Mouse (Mus musculus) lung, embryonic 15.5 days (tissue): ENCODE data around the gene Pepd. TPM values are rescaled to one million over a fixed set of nuclear protein-coding genes. Genes with fewer than 3 reads are reported as not detected.

Experiments
- ATAC-seq: fragments of 200-750 bp; cut with Nextera tagmentation; 2 replicates; pipeline ENCODE4 v1.8.0; 2017; ENCODE audit warnings: moderate number of reproducible peaks, borderline replicate concordance; ENCODE audit not compliant: low FRiP score, low TSS enrichment; ENCODE audit errors: extremely low read depth
- H3K27ac ChIP-seq: fragments of 300-500 bp; sonication (generic); 2 replicates; pipeline ENCODE4 v1.5.1; 2015; ENCODE audit warnings: moderate library complexity, mild to moderate bottlenecking, inconsistent platforms
- H3K27me3 ChIP-seq: fragments of 300-500 bp; sonication (generic); 2 replicates; pipeline ENCODE4 v1.6.1; 2015; ENCODE audit warnings: inconsistent platforms
- H3K36me3 ChIP-seq: fragments of 300-500 bp; sonication (generic); 2 replicates; pipeline ENCODE4 v1.6.1; 2015; ENCODE audit warnings: inconsistent platforms
- H3K4me1 ChIP-seq: fragments of 300-500 bp; sonication (generic); 2 replicates; pipeline ENCODE4 v1.6.1; 2015; ENCODE audit warnings: inconsistent platforms
- H3K4me2 ChIP-seq: fragments of 300-500 bp; sonication (generic); 2 replicates; pipeline ENCODE4 v1.6.1; 2015; ENCODE audit warnings: inconsistent platforms, mild to moderate bottlenecking, moderate library complexity
- H3K4me3 ChIP-seq: fragments of 300-500 bp; sonication (generic); 2 replicates; pipeline ENCODE4 v1.5.1; 2015; ENCODE audit warnings: mild to moderate bottlenecking, inconsistent platforms
- H3K9ac ChIP-seq: fragments of 300-500 bp; sonication (generic); 2 replicates; pipeline ENCODE4 v1.6.1; 2015; ENCODE audit warnings: inconsistent platforms
- H3K9me3 ChIP-seq: fragments of 300-500 bp; sonication (generic); 2 replicates; pipeline ENCODE4 v1.6.1; 2016; ENCODE audit warnings: inconsistent platforms
- WGBS: fragments of 180-500 bp; shearing (Covaris S2); methylation state at CpG from one replicate; pipeline ENCODE4 v1.1.7; 2015; 5-methylcytosine and 5-hydroxymethylcytosine counted together
- microRNA-seq: library from miRNA; unstranded; fragments of <30 nt; microRNA quantifications from one replicate; pipeline ENCODE4, GENCODE M21; 2016
- polyA plus RNA-seq: library from polyadenylated mRNA; unstranded; fragments of >200 nt; fragmentation: Nextera tagmentation; extraction: Ambion mirVana; gene quantifications from 2 replicates; pipeline ENCODE4 v1.2.1, GENCODE M21; 2015

Gene Pepd
- polyA plus RNA-seq, 1 experiment from 2014 or later = 67.5 TPM

DNA sequence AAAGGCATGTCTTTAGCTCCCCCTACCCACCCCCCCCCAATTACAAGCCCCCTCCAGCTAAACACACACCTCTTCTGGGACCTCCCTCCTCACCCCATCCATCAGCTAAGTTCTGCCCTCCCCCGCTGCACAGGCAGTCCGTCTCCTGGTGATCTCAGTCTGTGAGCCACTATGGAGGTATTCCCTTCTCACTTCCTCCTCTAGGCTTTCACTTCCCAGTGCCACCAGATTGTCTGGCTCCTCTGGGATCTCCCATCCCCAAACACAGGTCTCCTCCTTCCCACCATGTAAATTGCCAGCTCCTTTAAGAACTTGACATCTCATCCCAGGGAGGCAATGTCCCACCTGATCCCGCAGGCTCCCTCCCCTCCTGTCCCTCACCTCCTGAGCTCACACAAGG, 153.8 kb downstream of the Pepd start:
- H3K9ac ChIP-seq = no peak overlapping the region
- H3K36me3 ChIP-seq = no peaks in the 10 kb centered on the region
- H3K27me3 ChIP-seq = no peaks in the 10 kb centered on the region
- H3K4me1 ChIP-seq = no peaks in the 10 kb centered on the region; the same call in 1 of the 2 replicates
- no peaks in the 10 kb centered on the region for H3K9me3 ChIP-seq
- no peak overlapping the region for H3K4me2 ChIP-seq
- WGBS = 56% methylated on average over 3 of the region's 3 CpGs
- H3K27ac ChIP-seq = no peak overlapping the region
- H3K4me3 ChIP-seq = no peak overlapping the region
- ATAC-seq = no peak

DNA sequence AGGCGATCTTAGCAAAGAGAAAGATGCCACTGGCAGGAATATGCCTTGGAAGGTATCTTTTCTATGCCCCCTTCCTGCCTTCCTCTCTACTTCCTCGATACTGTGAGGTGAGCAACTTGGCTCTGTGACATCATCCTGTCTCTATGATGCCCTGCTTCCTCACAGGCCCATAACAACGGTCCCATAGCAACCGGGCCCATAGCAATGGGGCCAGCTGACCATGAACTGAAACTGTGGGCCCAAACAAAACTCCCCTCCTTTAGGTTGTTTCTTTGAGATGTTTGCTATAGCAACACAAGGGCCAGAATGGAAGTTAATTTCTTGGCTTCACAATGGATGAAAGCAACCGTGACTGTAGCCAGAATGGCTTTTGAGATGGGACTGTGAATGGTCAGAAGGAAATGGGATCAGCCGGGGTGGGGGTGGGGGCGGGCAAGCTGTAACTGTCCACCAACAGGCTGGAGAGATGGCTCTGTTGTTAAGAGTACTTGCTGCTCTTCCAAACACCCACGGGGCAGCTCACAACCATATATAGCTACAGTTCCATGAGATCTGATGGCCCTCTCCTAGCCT, 154.5 kb downstream of the Pepd start:
- ATAC-seq = no peak
- Histone ChIP-seq H3K9ac (no peak overlapping the region), H3K4me2 (no peak overlapping the region), H3K4me3 (no peak overlapping the region), H3K27ac (no peak overlapping the region), H3K27me3 (no peaks in the 10 kb centered on the region), H3K4me1 (no peaks in the 10 kb centered on the region; the same call in 1 of the 2 replicates), H3K36me3 (no peaks in the 10 kb centered on the region), H3K9me3 (no peaks in the 10 kb centered on the region)
- WGBS = 81% methylated on average over 8 of the region's 8 CpGs

DNA sequence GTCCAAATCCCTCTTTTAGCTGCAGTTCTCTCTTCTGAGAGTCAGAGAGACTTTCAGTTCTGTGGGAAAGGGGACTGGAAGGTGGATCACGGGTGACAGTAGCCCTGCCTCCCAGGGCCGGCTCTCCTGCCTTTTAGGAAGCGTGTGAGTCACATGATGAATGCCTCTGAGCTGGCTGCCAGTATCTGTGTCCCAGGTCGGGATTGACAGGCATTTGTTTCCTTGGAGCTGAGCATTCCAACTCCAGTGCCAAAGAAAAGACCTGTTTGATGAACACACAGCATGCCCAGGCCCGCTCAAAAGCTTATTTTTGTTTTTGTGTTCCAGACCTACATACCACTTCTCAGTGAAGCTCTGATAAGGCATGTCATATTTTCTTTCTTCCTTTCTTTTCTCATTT, 164.5 kb downstream of the Pepd start:
- ATAC-seq = no peak
- Histone ChIP-seq H3K4me3 (no peak overlapping the region), H3K9ac (no peak overlapping the region), H3K4me1 (peaks cover 12% of the 10 kb centered on the region; the same call in 1 of the 2 replicates), H3K27ac (no peak overlapping the region), H3K9me3 (no peaks in the 10 kb centered on the region), H3K4me2 (no peak overlapping the region), H3K27me3 (no peaks in the 10 kb centered on the region), H3K36me3 (no peaks in the 10 kb centered on the region)
- 38% methylated on average over 5 of the region's 5 CpGs for WGBS

DNA sequence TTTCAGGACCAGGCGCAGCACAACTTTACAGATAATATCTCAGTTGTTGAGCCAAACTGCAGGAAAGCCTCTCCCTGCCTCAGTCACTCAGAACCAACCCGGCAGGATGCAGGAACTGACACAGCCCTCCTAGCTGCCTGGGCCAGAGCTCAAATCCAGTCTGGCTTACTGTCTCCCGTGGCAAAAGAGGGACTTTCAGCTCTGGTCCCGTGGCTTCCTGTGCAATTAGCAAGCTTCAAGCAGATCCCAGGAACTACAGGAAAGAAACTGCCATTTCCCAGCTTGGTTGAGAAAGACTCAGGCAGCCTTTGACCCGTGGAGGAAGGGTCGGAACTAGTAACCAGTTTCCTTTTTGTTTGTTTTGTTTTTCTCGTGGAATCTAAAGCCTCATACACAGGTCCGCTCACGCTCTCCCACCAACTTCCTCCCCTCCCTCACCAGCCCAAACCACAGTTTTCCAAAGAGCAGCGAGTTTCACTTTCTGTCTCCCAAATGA, 168.7 kb downstream of the Pepd start:
- Histone ChIP-seq H3K27ac (peak overlapping the region; percentile 5), H3K36me3 (no peaks in the 10 kb centered on the region), H3K4me2 (peak overlapping the region; percentile 39), H3K9me3 (no peaks in the 10 kb centered on the region), H3K4me1 (peaks cover 17% of the 10 kb centered on the region; the same call in 1 of the 2 replicates), H3K27me3 (no peaks in the 10 kb centered on the region), H3K4me3 (peak overlapping the region; percentile 13; the same call in 1 of the 2 replicates), H3K9ac (no peak overlapping the region)
- WGBS = 13% methylated on average over 10 of the region's 10 CpGs
- ATAC-seq = no peak

DNA sequence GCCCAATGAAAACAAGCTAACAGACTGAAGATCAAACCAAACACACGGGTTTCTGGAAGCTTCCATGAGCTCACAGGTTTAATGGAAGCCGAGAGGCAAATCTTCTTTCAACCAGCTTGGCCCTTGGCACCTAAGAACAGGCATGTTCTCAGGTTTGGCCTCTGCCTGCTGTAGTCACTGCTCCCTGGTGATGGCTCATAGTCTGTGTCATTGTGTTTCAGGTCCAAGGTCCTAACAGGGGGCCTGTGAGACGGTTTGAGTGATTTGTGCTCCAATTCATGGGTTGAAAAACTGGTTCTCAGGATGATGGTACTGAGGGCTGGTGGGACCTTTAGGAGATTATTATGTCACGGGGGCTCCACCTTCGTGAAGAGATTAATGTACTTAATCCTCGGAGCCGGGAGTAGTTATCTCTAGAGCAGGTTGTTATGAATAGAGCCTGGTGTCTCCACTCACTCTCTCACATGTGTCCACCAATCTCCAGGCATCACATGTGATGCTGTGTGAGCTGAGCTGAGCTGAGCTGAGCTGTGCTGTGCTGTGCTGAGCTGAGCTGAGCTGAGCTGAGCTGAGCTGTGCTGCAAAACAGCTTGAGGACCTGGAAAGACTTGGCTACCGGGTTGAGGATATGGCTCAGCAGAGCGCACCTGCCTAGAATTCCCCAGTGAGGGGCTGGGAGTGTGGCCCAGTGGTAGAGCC, 169.4 kb downstream of the Pepd start:
- peak; percentile 19; the same call in 1 of the 2 replicates for ATAC-seq

DNA sequence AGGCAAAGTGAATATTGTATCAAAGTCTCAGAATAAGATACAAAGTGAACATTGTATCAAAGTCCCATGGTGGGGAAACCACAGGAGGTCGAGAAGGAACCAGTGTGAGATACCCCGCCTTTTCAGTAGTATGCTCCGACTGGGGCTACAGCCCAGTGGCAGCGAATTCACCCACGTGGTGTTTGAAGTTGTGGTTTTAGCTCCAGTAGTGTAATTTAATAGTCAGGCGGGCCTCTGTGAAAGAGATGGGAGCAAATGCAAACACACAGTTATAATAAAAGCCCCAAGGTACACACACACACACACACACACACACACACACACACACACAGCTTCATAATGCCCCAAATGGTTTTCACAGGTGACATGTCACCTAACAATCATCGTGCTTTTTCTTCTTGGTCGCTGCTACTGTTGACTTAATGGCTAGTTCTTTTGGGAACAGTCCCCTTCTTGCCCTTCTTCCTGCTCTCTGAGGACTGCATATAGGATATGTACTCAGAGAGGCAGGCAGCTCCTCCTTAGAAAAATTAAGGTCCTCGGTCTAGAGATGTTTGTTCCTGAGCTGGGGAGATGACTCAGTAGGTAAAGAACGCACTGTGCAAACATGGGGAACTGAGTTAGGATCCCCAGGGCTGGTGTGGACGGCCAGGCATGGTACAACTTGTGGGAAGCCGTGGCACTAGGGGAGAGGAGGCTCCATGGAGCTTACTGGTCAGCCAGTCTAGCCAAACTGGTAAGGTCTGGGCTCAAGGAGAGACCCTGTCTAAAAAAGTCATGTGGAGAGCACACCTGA, 172.6 kb downstream of the Pepd start:
- Histone ChIP-seq H3K9me3 (no peaks in the 10 kb centered on the region), H3K36me3 (no peaks in the 10 kb centered on the region), H3K27ac (peak overlapping the region; percentile 55), H3K4me2 (no peak overlapping the region), H3K4me1 (peaks cover 26% of the 10 kb centered on the region), H3K27me3 (peaks cover 11% of the 10 kb centered on the region; the same call in 1 of the 2 replicates), H3K9ac (no peak overlapping the region), H3K4me3 (no peak overlapping the region)
- 51% methylated on average over 12 of the region's 12 CpGs for WGBS
- ATAC-seq = peak; percentile 62; the same call in 1 of the 2 replicates

More for the DNA sequence above, 169.4 kb downstream of the Pepd start:
- H3K9me3 ChIP-seq = no peaks in the 10 kb centered on the region
- H3K27ac ChIP-seq = peak overlapping the region; percentile 5; the same call in 1 of the 2 replicates
- H3K4me3 ChIP-seq = no peak overlapping the region; the same call in 1 of the 2 replicates
- no peaks in the 10 kb centered on the region for H3K36me3 ChIP-seq
- H3K4me1 ChIP-seq = peaks cover 22% of the 10 kb centered on the region
- H3K27me3 ChIP-seq = peaks cover under 1% of the 10 kb centered on the region; the same call in 1 of the 2 replicates
- 63% methylated on average over 9 of the region's 9 CpGs for WGBS
- peak overlapping the region; percentile 39 for H3K4me2 ChIP-seq
- no peak overlapping the region for H3K9ac ChIP-seq

DNA sequence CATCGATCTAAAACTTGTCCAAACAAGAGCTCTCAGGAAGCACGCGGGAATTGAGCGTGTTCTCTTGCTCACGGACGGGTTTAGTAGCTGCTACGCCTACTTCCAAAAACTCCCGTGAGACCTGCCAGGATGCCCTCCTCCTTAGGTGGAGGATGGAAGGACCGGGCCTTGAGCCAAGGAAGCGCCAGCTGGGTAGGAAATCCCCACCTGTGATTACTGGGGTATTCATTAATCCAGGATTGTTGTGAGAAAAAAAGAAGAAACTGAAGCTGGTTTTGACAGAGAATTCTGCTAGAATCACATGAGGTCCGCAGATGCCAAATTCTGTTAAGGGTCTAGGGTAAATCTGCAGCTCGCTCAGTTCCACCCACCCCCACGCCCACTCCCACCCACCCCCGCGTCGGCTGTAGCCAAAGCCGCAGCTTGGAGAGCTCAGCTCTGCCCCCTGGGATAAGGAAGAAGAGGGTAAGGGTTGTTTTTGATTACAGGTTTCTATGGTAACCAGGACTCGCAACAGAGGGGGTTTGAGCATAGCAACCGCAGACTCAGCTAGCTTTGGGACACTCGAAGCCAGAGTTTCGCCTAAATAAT, 174.2 kb downstream of the Pepd start:
- no peaks in the 10 kb centered on the region for H3K36me3 ChIP-seq
- peaks cover 17% of the 10 kb centered on the region for H3K4me1 ChIP-seq
- no peaks in the 10 kb centered on the region for H3K9me3 ChIP-seq
- no peak for ATAC-seq
- H3K4me2 ChIP-seq = peak overlapping the region; percentile 47
- 1% methylated on average over 21 of the region's 21 CpGs for WGBS
- no peak overlapping the region for H3K9ac ChIP-seq
- H3K27me3 ChIP-seq = peaks cover 11% of the 10 kb centered on the region; the same call in 1 of the 2 replicates
- peak overlapping the region; percentile 13; the same call in 1 of the 2 replicates for H3K4me3 ChIP-seq
- no peak overlapping the region for H3K27ac ChIP-seq

DNA sequence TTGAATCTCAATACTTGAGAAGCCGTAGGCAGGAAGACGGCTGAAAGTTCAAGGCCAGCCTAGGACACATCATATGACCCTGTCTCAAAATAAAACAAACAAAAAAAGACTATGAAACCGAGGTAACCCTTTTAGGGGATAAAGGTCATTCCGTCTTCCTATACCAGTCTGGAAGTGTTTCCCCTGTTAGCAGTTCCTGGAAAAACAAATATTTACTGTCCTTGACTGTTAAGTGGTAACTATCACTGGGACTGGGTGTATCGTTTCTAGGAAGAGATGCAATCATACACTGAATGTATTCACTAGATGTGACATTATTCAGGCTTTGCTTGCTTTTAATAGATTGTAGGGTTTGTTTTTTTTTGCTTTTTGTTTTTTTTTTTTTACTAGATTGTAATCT, 178.4 kb downstream of the Pepd start:
- Histone ChIP-seq H3K27me3 (peaks cover 11% of the 10 kb centered on the region; the same call in 1 of the 2 replicates), H3K4me3 (no peak overlapping the region), H3K4me1 (peaks cover 11% of the 10 kb centered on the region), H3K9ac (no peak overlapping the region), H3K36me3 (no peaks in the 10 kb centered on the region), H3K27ac (no peak overlapping the region), H3K9me3 (no peaks in the 10 kb centered on the region), H3K4me2 (no peak overlapping the region)
- ATAC-seq = no peak
- WGBS = 42% methylated on average over 5 of the region's 5 CpGs

Small RNAs within 50 kb of the gene (microRNA-seq; reads per million reads assigned to microRNA genes)
- not detected for gene Gm25033

Other genes with a start within 250 kb of the Pepd start
- 4.4 TPM in 2 replicates for gene Chst8, start 99.7 kb upstream of the Pepd start, polyA plus RNA-seq
- 42.3 and 44.9 TPM in 2 replicates for gene Cebpg, start 144.2 kb downstream of the Pepd start, polyA plus RNA-seq
- 6.9 and 7.3 TPM in 2 replicates for gene Cebpa, start 206.9 kb downstream of the Pepd start, polyA plus RNA-seq